Mouse (Mus musculus): ENCODE results near the gene Map3k15.

DNA sequence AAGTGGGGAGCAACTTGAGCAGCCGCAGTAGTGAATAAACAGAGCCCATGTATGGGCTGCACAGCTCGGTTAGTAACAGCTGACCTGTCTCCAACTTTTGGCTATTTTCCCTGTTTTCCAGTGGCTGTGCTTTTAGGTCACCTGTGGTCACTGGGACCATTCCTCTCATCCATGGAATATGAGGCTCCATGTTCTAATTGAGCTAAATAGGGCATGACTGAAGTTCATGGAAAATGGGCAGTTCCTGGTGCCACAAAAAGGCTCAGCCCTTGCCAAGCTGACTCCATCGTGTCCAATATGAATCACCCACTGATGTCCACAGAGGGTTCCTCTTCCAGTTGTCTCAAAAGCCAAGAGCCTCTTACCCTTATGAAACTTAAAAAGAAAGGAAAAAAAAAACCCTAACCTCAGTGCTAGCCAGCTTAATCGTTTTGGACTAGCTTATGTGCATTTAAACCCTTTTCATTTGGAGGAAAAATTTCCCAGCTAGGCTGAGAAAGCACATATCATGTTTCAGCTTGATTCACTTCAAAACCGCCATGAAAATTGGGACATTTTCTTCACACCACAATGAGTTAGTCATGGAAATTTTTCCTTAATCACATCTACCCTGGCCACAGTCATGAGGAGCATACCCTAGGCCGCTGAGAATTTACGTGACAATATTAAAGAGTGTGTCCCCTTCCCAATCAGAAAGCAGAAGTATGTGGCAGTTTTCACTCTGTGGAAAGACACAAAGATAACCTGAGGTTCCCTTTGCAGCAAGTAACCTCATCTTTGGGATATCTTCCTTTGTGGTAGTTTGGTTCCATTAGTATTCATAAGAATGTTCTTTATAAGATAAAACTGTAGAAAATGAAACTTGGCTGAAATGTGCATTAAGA is 34.4 kb upstream of the Map3k15 start:
- TF ChIP-seq CTCF (IDR thresholded peaks at IDR 0.05; ENCODE audit: insufficient read depth, low read depth, low read length) (no peak), POLR2A (IDR thresholded peaks at IDR 0.05; ENCODE audit: insufficient read depth, low read depth, low read length) (no peak)
